Mouse (Mus musculus) spleen, adult 2 months (tissue): ENCODE measurements around the gene Hsd11b2.

ENCODE experiments used
- CTCF ChIP-seq: fragments of 200-500 bp; IDR thresholded peaks from 2 replicates; pipeline ENCODE4 v1.5.1; 2011; ENCODE audit warnings: mild to moderate bottlenecking, inconsistent platforms; ENCODE audit not compliant: insufficient read depth, insufficient read length, insufficient replicate concordance; ENCODE audit errors: extremely low read depth
- POLR2A ChIP-seq: fragments of 200-500 bp; IDR thresholded peaks from 2 replicates; pipeline ENCODE4 v1.6.1; 2011; ENCODE audit warnings: low read depth, low read length, inconsistent platforms

- TF ChIP-seq CTCF (no peak), POLR2A (no peak)
These were observed 4.4 kb upstream of the Hsd11b2 start for GRCm38 (mm10) chr8:105514194-105514593.
